ENCODE assay signal across 24 mouse cellular contexts in genomic region chrX:159116210-159116609, GRCm38 (mm10).
DNase-seq lines count a peak whose midpoint lies in the region; ATAC-seq and TF ChIP-seq lines count a peak whose summit lies in the region.
"Had no signal": no experiment of that assay in that cellular context is flagged by ENCODE, and none has a peak within 500 bp of the region (broad histone marks: within the 10 kb centered on the region; RNA-seq: fewer than 3 reads in every experiment).

No protein-coding gene starts in this region.

- no peak for ATAC-seq in lung, postnatal 0 days
- peak; percentile 97 for ATAC-seq in intestine, postnatal 0 days
- peak; percentile 61; the same call in 1 of the 2 replicates for ATAC-seq in stomach, postnatal 0 days (ENCODE audit: low FRiP score, low TSS enrichment)
- ATAC-seq in forebrain, embryonic 11.5 days (replicated peaks; ENCODE audit: low FRiP score): no peak
- ATAC-seq: activated CD4-positive, CD25-positive, alpha-beta regulatory T cell, adult 4 months; CD4-positive, CD25-positive, alpha-beta regulatory T cell, adult 4 months; forebrain, embryonic 14.5 days; forebrain, embryonic 16.5 days; Patski had no signal

- TF ChIP-seq CTCF in lung, postnatal 0 days (IDR thresholded peaks at IDR 0.05): no peak
- TF ChIP-seq CTCF in lung, adult 2 months (IDR thresholded peaks at IDR 0.05; ENCODE audit: insufficient read depth, low read length): no peak
- TF ChIP-seq CTCF in intestine, postnatal 0 days (IDR thresholded peaks at IDR 0.05; ENCODE audit: low read depth): no peak
- TF ChIP-seq CTCF in stomach, postnatal 0 days (IDR thresholded peaks at IDR 0.05; ENCODE audit: low read depth): no peak

- no peaks in the 10 kb centered on the region for H3K27me3 ChIP-seq in lung, postnatal 0 days (replicated peaks; ENCODE audit: insufficient read depth, low read length)
- no peaks in the 10 kb centered on the region for H3K27me3 ChIP-seq in intestine, postnatal 0 days (replicated peaks; ENCODE audit: control insufficient read depth, insufficient read depth, low read length)
- no peaks in the 10 kb centered on the region for H3K27me3 ChIP-seq in stomach, postnatal 0 days (ENCODE audit: control insufficient read depth, insufficient read depth, low read length)
- H3K27me3 ChIP-seq in forebrain, embryonic 11.5 days (ENCODE audit: control insufficient read depth, insufficient read depth, low read length): no peaks in the 10 kb centered on the region
- H3K27me3 ChIP-seq: CH12.LX; embryonic facial prominence, embryonic 12.5 days; forebrain, embryonic 12.5 days; Patski had no signal

- H3K4me1 ChIP-seq in lung, postnatal 0 days (ENCODE audit: insufficient read depth, low read depth, low read length): no peaks in the 10 kb centered on the region
- no peaks in the 10 kb centered on the region for H3K4me1 ChIP-seq in lung, adult 2 months (ENCODE audit: control insufficient read depth, insufficient read depth, low read length)
- H3K4me1 ChIP-seq in intestine, postnatal 0 days (replicated peaks; ENCODE audit: control insufficient read depth, insufficient read depth, low read length): no peaks in the 10 kb centered on the region
- no peaks in the 10 kb centered on the region for H3K4me1 ChIP-seq in stomach, postnatal 0 days (replicated peaks; ENCODE audit: control insufficient read depth, insufficient read depth)
- H3K4me1 ChIP-seq in forebrain, embryonic 11.5 days (replicated peaks; ENCODE audit: control insufficient read depth, insufficient read depth, low read length): no peaks in the 10 kb centered on the region
- H3K4me1 ChIP-seq: embryonic facial prominence, embryonic 10.5 days; embryonic facial prominence, embryonic 12.5 days; forebrain, embryonic 12.5 days had no signal

- H3K9me3 ChIP-seq in lung, postnatal 0 days (ENCODE audit: low read length): no peaks in the 10 kb centered on the region
- H3K9me3 ChIP-seq in intestine, postnatal 0 days (ENCODE audit: control insufficient read depth): no peaks in the 10 kb centered on the region
- no peaks in the 10 kb centered on the region for H3K9me3 ChIP-seq in stomach, postnatal 0 days (ENCODE audit: control insufficient read depth, low read length)
- H3K9me3 ChIP-seq in forebrain, embryonic 11.5 days (ENCODE audit: control insufficient read depth, low read length): no peaks in the 10 kb centered on the region
- H3K9me3 ChIP-seq: embryonic facial prominence, embryonic 10.5 days; embryonic facial prominence, embryonic 12.5 days; forebrain, embryonic 12.5 days; G1E had no signal

- no peak overlapping the region for H3K27ac ChIP-seq in lung, postnatal 0 days (ENCODE audit: low read length)
- H3K27ac ChIP-seq in intestine, postnatal 0 days (ENCODE audit: low read depth, low read length): no peak overlapping the region
- H3K27ac ChIP-seq in stomach, postnatal 0 days (replicated peaks): no peak overlapping the region
- no peak overlapping the region for H3K27ac ChIP-seq in forebrain, embryonic 11.5 days (ENCODE audit: low read depth, low read length)
- H3K27ac ChIP-seq: embryonic facial prominence, embryonic 10.5 days; embryonic facial prominence, embryonic 12.5 days; forebrain, embryonic 12.5 days had no signal

- no peak for TF ChIP-seq POLR2A in lung, adult 2 months (IDR thresholded peaks at IDR 0.05; ENCODE audit: borderline replicate concordance, extremely low read depth, low read depth, low read length)

- H3K9ac ChIP-seq in lung, postnatal 0 days (replicated peaks; ENCODE audit: low read depth): no peak overlapping the region
- H3K9ac ChIP-seq in intestine, postnatal 0 days (ENCODE audit: low read depth, low read length): no peak overlapping the region
- H3K9ac ChIP-seq in stomach, postnatal 0 days (ENCODE audit: low read length): no peak overlapping the region
- no peak overlapping the region for H3K9ac ChIP-seq in forebrain, embryonic 11.5 days (ENCODE audit: low read length)
- H3K9ac ChIP-seq: embryonic facial prominence, embryonic 12.5 days; forebrain, embryonic 12.5 days had no signal

- no peak overlapping the region for H3K4me2 ChIP-seq in lung, postnatal 0 days (replicated peaks; ENCODE audit: low read depth, low read length)
- H3K4me2 ChIP-seq in intestine, postnatal 0 days (replicated peaks; ENCODE audit: low read depth): no peak overlapping the region
- H3K4me2 ChIP-seq in stomach, postnatal 0 days (replicated peaks; ENCODE audit: low read depth): no peak overlapping the region
- H3K4me2 ChIP-seq in forebrain, embryonic 11.5 days (ENCODE audit: low read depth, low read length, severe bottlenecking): no peak overlapping the region
- H3K4me2 ChIP-seq: embryonic facial prominence, embryonic 12.5 days; forebrain, embryonic 12.5 days had no signal

- no peak overlapping the region for H3K4me3 ChIP-seq in lung, postnatal 0 days (ENCODE audit: low read depth, low read length)
- H3K4me3 ChIP-seq in lung, adult 2 months (replicated peaks; ENCODE audit: extremely low read depth, low read depth, low read length): no peak overlapping the region
- no peak overlapping the region for H3K4me3 ChIP-seq in intestine, postnatal 0 days (ENCODE audit: low read depth, low read length)
- no peak overlapping the region for H3K4me3 ChIP-seq in stomach, postnatal 0 days (ENCODE audit: low read depth, low read length)
- H3K4me3 ChIP-seq in forebrain, embryonic 11.5 days (ENCODE audit: low read depth, low read length): no peak overlapping the region
- H3K4me3 ChIP-seq: embryonic facial prominence, embryonic 10.5 days; embryonic facial prominence, embryonic 12.5 days; forebrain, embryonic 12.5 days had no signal

- no peak for TF ChIP-seq EP300 in lung, postnatal 0 days (IDR thresholded peaks at IDR 0.05)
- TF ChIP-seq EP300 in stomach, postnatal 0 days (optimal IDR thresholded peaks at IDR 0.05): no peak

- H3K36me3 ChIP-seq in lung, postnatal 0 days (ENCODE audit: insufficient read depth, low read length): no peaks in the 10 kb centered on the region
- H3K36me3 ChIP-seq in intestine, postnatal 0 days (ENCODE audit: control insufficient read depth, insufficient read depth): no peaks in the 10 kb centered on the region
- no peaks in the 10 kb centered on the region for H3K36me3 ChIP-seq in stomach, postnatal 0 days (ENCODE audit: control insufficient read depth, insufficient read depth, low read length)
- no peaks in the 10 kb centered on the region for H3K36me3 ChIP-seq in forebrain, embryonic 11.5 days (ENCODE audit: control insufficient read depth, insufficient read depth, low read length)
- H3K36me3 ChIP-seq: embryonic facial prominence, embryonic 10.5 days; embryonic facial prominence, embryonic 12.5 days; forebrain, embryonic 12.5 days; G1E had no signal

- DNase-seq in lung, postnatal 0 days (ENCODE audit: low spot score): peak; percentile 4
- no peak for DNase-seq in lung, adult 2 months
- no peak for DNase-seq in stomach, postnatal 0 days (ENCODE audit: low spot score)
- DNase-seq in forebrain, embryonic 11.5 days (ENCODE audit: low spot score): no peak
- no peak for DNase-seq in urinary bladder, adult 18-20 months (ENCODE audit: low spot score in 2 of 2)
- DNase-seq: adrenal gland, adult 8-10 months; adrenal gland, postnatal 36 days; B cell, adult 2 months; cerebellum, adult 11-12 months; cerebellum, adult 2 months; cerebellum, adult 9-10 months; cerebellum, postnatal 10 days; cerebellum, postnatal 25 days had no signal

Comparison
In these comparisons a context has a peak if more than half of its experiments do, and no peak if none do; other contexts are left out.
1. ATAC-seq: peak in intestine, postnatal 0 days (single experiment) and stomach, postnatal 0 days (single experiment); none in lung, postnatal 0 days (single experiment) and forebrain, embryonic 11.5 days (single experiment).